Mouse (Mus musculus) heart, adult 2 months (tissue): ENCODE results near the gene Olfr1274-ps.
"Not testable (repeated sequence)": the region's sequence is repeated elsewhere in the genome, so short reads cannot be mapped to it uniquely, and the experiment has no call there.

Experiments used
- CTCF ChIP-seq: fragments of 200-600 bp; IDR thresholded peaks from 2 replicates; pipeline ENCODE4 v1.8.1; 2022; ENCODE audit warnings: antibody characterized with exemption, mild to moderate bottlenecking, moderate library complexity
- POLR2A ChIP-seq: fragments of 200-500 bp; IDR thresholded peaks from 2 replicates; pipeline ENCODE4 v1.6.1; 2011; ENCODE audit warnings: mild to moderate bottlenecking, low read depth, low read length, control low read depth; ENCODE audit not compliant: insufficient read depth

GRCm38 (mm10) chr2:90428988-90429717 lies 30.7 kb downstream of the Olfr1274-ps start:
- not testable (repeated sequence) for TF ChIP-seq CTCF, POLR2A
